31 mouse cellular contexts compared by ENCODE assay signal in genomic region chr1:128337708-128338320, GRCm38 (mm10). TPM values are rescaled to one million over a fixed set of nuclear protein-coding genes. Genes with fewer than 3 reads are reported as not detected.
"Had no signal": no experiment of that assay in that cellular context is flagged by ENCODE, and none has a peak within 500 bp of the region (broad histone marks: within the 10 kb centered on the region; RNA-seq: fewer than 3 reads in every experiment).

No protein-coding gene starts in this region.

- H3K27me3 ChIP-seq: embryonic facial prominence, embryonic 12.5 days; embryonic facial prominence, embryonic 13.5 days; embryonic facial prominence, embryonic 15.5 days; forebrain, embryonic 12.5 days; forebrain, embryonic 13.5 days; forebrain, embryonic 15.5 days had no signal

- H3K9ac ChIP-seq: embryonic facial prominence, embryonic 12.5 days; embryonic facial prominence, embryonic 13.5 days; embryonic facial prominence, embryonic 15.5 days; forebrain, embryonic 12.5 days; forebrain, embryonic 13.5 days; forebrain, embryonic 15.5 days; forebrain, postnatal 0 days had no signal

- H3K4me2 ChIP-seq: embryonic facial prominence, embryonic 12.5 days; embryonic facial prominence, embryonic 13.5 days; embryonic facial prominence, embryonic 15.5 days; forebrain, embryonic 12.5 days; forebrain, embryonic 13.5 days; forebrain, embryonic 15.5 days had no signal

- H3K27ac ChIP-seq: embryonic facial prominence, embryonic 10.5 days; embryonic facial prominence, embryonic 12.5 days; embryonic facial prominence, embryonic 13.5 days; embryonic facial prominence, embryonic 15.5 days; forebrain, embryonic 12.5 days; forebrain, embryonic 13.5 days; forebrain, embryonic 15.5 days; gastrocnemius, adult 2 months; heart, adult 2 months had no signal

- H3K9me3 ChIP-seq: embryonic facial prominence, embryonic 10.5 days; embryonic facial prominence, embryonic 12.5 days; embryonic facial prominence, embryonic 13.5 days; embryonic facial prominence, embryonic 15.5 days; forebrain, embryonic 12.5 days; forebrain, embryonic 13.5 days; forebrain, embryonic 15.5 days had no signal

- DNase-seq: cerebellum, adult 2 months; cerebellum, adult 8-10 months; cerebellum, adult 9-10 months; cerebellum, adult 9-11 months; cerebellum, postnatal 10 days; cerebellum, postnatal 14 days; cerebellum, postnatal 25 days; cerebellum, postnatal 36 days; embryo, embryonic 11 days; forebrain, postnatal 0 days; gastrocnemius, adult 2 months; gastrocnemius, postnatal 10 days; gastrocnemius, postnatal 14 days; gastrocnemius, postnatal 25 days; gastrocnemius, postnatal 36 days; heart, adult 11 months; heart, adult 18-20 months; heart, adult 2 months had no signal

- H3K4me3 ChIP-seq: embryonic facial prominence, embryonic 10.5 days; embryonic facial prominence, embryonic 12.5 days; embryonic facial prominence, embryonic 13.5 days; embryonic facial prominence, embryonic 15.5 days; erythroblast, embryonic 14.5 days; forebrain, embryonic 12.5 days; forebrain, embryonic 13.5 days; forebrain, embryonic 15.5 days; gastrocnemius, adult 2 months; heart, adult 2 months had no signal

- H3K4me1 ChIP-seq: embryonic facial prominence, embryonic 10.5 days; embryonic facial prominence, embryonic 12.5 days; embryonic facial prominence, embryonic 13.5 days; embryonic facial prominence, embryonic 15.5 days; forebrain, embryonic 12.5 days; forebrain, embryonic 13.5 days; forebrain, embryonic 15.5 days had no signal

- ATAC-seq: forebrain, embryonic 13.5 days; forebrain, embryonic 14.5 days; forebrain, embryonic 15.5 days; forebrain, embryonic 16.5 days; forebrain, postnatal 0 days had no signal

RNA-seq across cellular contexts. Expression of gene Lct, which starts 9.7 kb away (rescaled TPM):
- total RNA-seq: gastrocnemius, adult 18-20 months; gastrocnemius, adult 2 months; gastrocnemius, adult 8-10 months; gastrocnemius, postnatal 14 days; gastrocnemius, postnatal 25 days; heart, adult 18-20 months; heart, adult 2 months; heart, adult 8-10 months had no signal
- polyA plus RNA-seq: erythroblast, embryonic 14.5 days had no signal
